Mouse (Mus musculus): Measurements from ENCODE around the gene Limk2.

The Limk2 gene

GRCm38 (mm10) chr11:3408997-3409732, at the start of gene Limk2:
Gene Limk2, minus strand, starts transcription at chr11:3409189.
- peak; percentile 94 for DNase-seq

GRCm38 (mm10) chr11:3458428-3459104, 49.6 kb upstream of the Limk2 start:
- peak; percentile 51 for DNase-seq

GRCm38 (mm10) chr11:3456354-3456753, 47.4 kb upstream of the Limk2 start:
- peak; percentile 80 for DNase-seq

GRCm38 (mm10) chr11:3454506-3454905, 45.5 kb upstream of the Limk2 start:
- no peak for DNase-seq

GRCm38 (mm10) chr11:3453467-3453866, 44.5 kb upstream of the Limk2 start:
- no peak for DNase-seq

GRCm38 (mm10) chr11:3452769-3453168, 43.8 kb upstream of the Limk2 start:
- peak; percentile 27 for DNase-seq

- DNase-seq, result peak; percentile 93
Observed at GRCm38 (mm10) chr11:3452167-3452639, 43.2 kb upstream of the Limk2 start, which contains the start of gene Rnf185. Gene Rnf185, minus strand, starts transcription at chr11:3452363.

- DNase-seq, result no peak
Observed at GRCm38 (mm10) chr11:3451701-3452163, 42.7 kb upstream of the Limk2 start.

- no peak for DNase-seq
Observed at GRCm38 (mm10) chr11:3444875-3445274, 35.9 kb upstream of the Limk2 start.

- no peak for DNase-seq
Observed at GRCm38 (mm10) chr11:3443091-3443490, 34.1 kb upstream of the Limk2 start.

- DNase-seq, result no peak
Observed at GRCm38 (mm10) chr11:3442677-3443076, 33.7 kb upstream of the Limk2 start.

GRCm38 (mm10) chr11:3441696-3442443, 32.9 kb upstream of the Limk2 start:
- no peak for DNase-seq

- no peak for DNase-seq
Observed at GRCm38 (mm10) chr11:3437621-3438020, 28.6 kb upstream of the Limk2 start.

GRCm38 (mm10) chr11:3433809-3434208, 24.8 kb upstream of the Limk2 start:
- no peak for DNase-seq

GRCm38 (mm10) chr11:3431976-3432603, 23.1 kb upstream of the Limk2 start:
- DNase-seq, result no peak

GRCm38 (mm10) chr11:3431515-3431914, 22.5 kb upstream of the Limk2 start:
- DNase-seq, result no peak

- DNase-seq, result no peak
Observed at GRCm38 (mm10) chr11:3428632-3429031, 19.6 kb upstream of the Limk2 start.

- DNase-seq, result peak; percentile 37
Observed at GRCm38 (mm10) chr11:3427697-3428230, 18.8 kb upstream of the Limk2 start.

- DNase-seq, result no peak
Observed at GRCm38 (mm10) chr11:3422242-3422641, 13.3 kb upstream of the Limk2 start.

GRCm38 (mm10) chr11:3418741-3419140, 9.8 kb upstream of the Limk2 start:
- DNase-seq, result peak; percentile 31

GRCm38 (mm10) chr11:3417795-3418194, 8.8 kb upstream of the Limk2 start:
- no peak for DNase-seq

GRCm38 (mm10) chr11:3416399-3416798, 7.4 kb upstream of the Limk2 start:
- no peak for DNase-seq

- DNase-seq, result no peak
Observed at GRCm38 (mm10) chr11:3412111-3412510, 3.1 kb upstream of the Limk2 start.

Measured in kidney, adult 18-20 months (tissue).